Mouse (Mus musculus): ENCODE measurements around the gene 9130023H24Rik. TPM values are rescaled to one million over a fixed set of nuclear protein-coding genes. Genes with fewer than 3 reads are reported as not detected.
A peak's percentile ranks its signal among the peaks of the same experiment; 100 is the strongest.

9130023H24Rik gene
- polyA plus RNA-seq, 1 experiment from 2014 or later, result 6.5 TPM

GRCm38 (mm10) chr7:128248081-128249042 lies 10.5 kb upstream of the 9130023H24Rik start:
- DNase-seq (ENCODE audit: low spot score), result no peak
- no peak overlapping the region for H3K27ac ChIP-seq (ENCODE audit: low read length)
- peak overlapping the region; percentile 57 for H3K4me3 ChIP-seq (ENCODE audit: low read depth, low read length)
- ATAC-seq, result no peak
- H3K4me2 ChIP-seq (replicated peaks; ENCODE audit: low read depth, low read length), result peak overlapping the region; percentile 66
- whole genome bisulfite sequencing, result 63% methylated on average over 10 of the region's 10 CpGs
- no peaks in the 10 kb centered on the region for H3K27me3 ChIP-seq (replicated peaks; ENCODE audit: insufficient read depth, low read length)
- H3K4me1 ChIP-seq (ENCODE audit: insufficient read depth, low read depth, low read length), result peaks cover 6% of the 10 kb centered on the region; the same call in 1 of the 2 replicates
- peaks cover 19% of the 10 kb centered on the region; the same call in 1 of the 2 replicates for H3K36me3 ChIP-seq (ENCODE audit: insufficient read depth, low read length)
- H3K9me3 ChIP-seq (ENCODE audit: low read length), result no peaks in the 10 kb centered on the region
- peak overlapping the region; percentile 41 for H3K9ac ChIP-seq (replicated peaks; ENCODE audit: low read depth)
- no peak for TF ChIP-seq CTCF (IDR thresholded peaks at IDR 0.05)
- no peak for TF ChIP-seq EP300 (IDR thresholded peaks at IDR 0.05)

- peak overlapping the region; percentile 75 for H3K9ac ChIP-seq (replicated peaks; ENCODE audit: low read depth)
- ATAC-seq (peak; percentile 83), DNase-seq (ENCODE audit: low spot score) (peak; percentile 97)
- H3K4me3 ChIP-seq (ENCODE audit: low read depth, low read length), result peak overlapping the region; percentile 57
- under 1% methylated on average over 13 of the region's 13 CpGs for WGBS
- H3K36me3 ChIP-seq (ENCODE audit: insufficient read depth, low read length), result peaks cover 10% of the 10 kb centered on the region; the same call in 1 of the 2 replicates
- no peaks in the 10 kb centered on the region for H3K9me3 ChIP-seq (ENCODE audit: low read length)
- peak overlapping the region; percentile 66 for H3K4me2 ChIP-seq (replicated peaks; ENCODE audit: low read depth, low read length)
- H3K4me1 ChIP-seq (ENCODE audit: insufficient read depth, low read depth, low read length), result peaks cover 6% of the 10 kb centered on the region; the same call in 1 of the 2 replicates
- H3K27me3 ChIP-seq (replicated peaks; ENCODE audit: insufficient read depth, low read length), result no peaks in the 10 kb centered on the region
- peak overlapping the region; percentile 91 for H3K27ac ChIP-seq (ENCODE audit: low read length)
- TF ChIP-seq EP300 (IDR thresholded peaks at IDR 0.05) (0 out of 2 replicates have a peak, but pooled peaks have one; percentile 27), CTCF (IDR thresholded peaks at IDR 0.05) (peak; percentile 83)
These were observed 9.6 kb upstream of the 9130023H24Rik start for GRCm38 (mm10) chr7:128247443-128247842.

GRCm38 (mm10) chr7:128246496-128247391 lies 8.9 kb upstream of the 9130023H24Rik start, which contains the start of gene Tgfb1i1:
Gene Tgfb1i1, plus strand, starts transcription at chr7:128246812.
- DNase-seq (ENCODE audit: low spot score), result peak; percentile 92

GRCm38 (mm10) chr7:128245547-128245946 lies 7.7 kb upstream of the 9130023H24Rik start:
- Histone ChIP-seq H3K9me3 (ENCODE audit: low read length) (no peaks in the 10 kb centered on the region), H3K36me3 (ENCODE audit: insufficient read depth, low read length) (peaks cover 15% of the 10 kb centered on the region; the same call in 1 of the 2 replicates), H3K4me1 (ENCODE audit: insufficient read depth, low read depth, low read length) (peaks cover 6% of the 10 kb centered on the region; the same call in 1 of the 2 replicates), H3K4me2 (replicated peaks; ENCODE audit: low read depth, low read length) (no peak overlapping the region; the same call in 1 of the 2 replicates), H3K4me3 (ENCODE audit: low read depth, low read length) (no peak overlapping the region), H3K27me3 (replicated peaks; ENCODE audit: insufficient read depth, low read length) (no peaks in the 10 kb centered on the region), H3K9ac (replicated peaks; ENCODE audit: low read depth) (no peak overlapping the region), H3K27ac (ENCODE audit: low read length) (peak overlapping the region; percentile 91)
- TF ChIP-seq CTCF (IDR thresholded peaks at IDR 0.05) (no peak), EP300 (IDR thresholded peaks at IDR 0.05) (no peak)
- ATAC-seq (no peak), DNase-seq (ENCODE audit: low spot score) (no peak)
- WGBS, result 88% methylated on average over 4 of the region's 4 CpGs

More at GRCm38 (mm10) chr7:128246496-128247391, 8.9 kb upstream of the 9130023H24Rik start, which contains the start of gene Tgfb1i1:
- peaks cover 10% of the 10 kb centered on the region; the same call in 1 of the 2 replicates for H3K36me3 ChIP-seq (ENCODE audit: insufficient read depth, low read length)
- peak within 1 kb of the TSS; percentile 57 for H3K4me3 ChIP-seq (ENCODE audit: low read depth, low read length)
- H3K27ac ChIP-seq (ENCODE audit: low read length), result peak within 1 kb of the TSS; percentile 91
- TF ChIP-seq CTCF (IDR thresholded peaks at IDR 0.05) (no peak), EP300 (IDR thresholded peaks at IDR 0.05) (no peak)
- no peaks in the 10 kb centered on the region for H3K9me3 ChIP-seq (ENCODE audit: low read length)
- peaks cover 6% of the 10 kb centered on the region; the same call in 1 of the 2 replicates for H3K4me1 ChIP-seq (ENCODE audit: insufficient read depth, low read depth, low read length)
- ATAC-seq, result peak; percentile 89
- H3K4me2 ChIP-seq (replicated peaks; ENCODE audit: low read depth, low read length), result peak within 1 kb of the TSS; percentile 66
- peak within 1 kb of the TSS; percentile 75 for H3K9ac ChIP-seq (replicated peaks; ENCODE audit: low read depth)
- H3K27me3 ChIP-seq (replicated peaks; ENCODE audit: insufficient read depth, low read length), result no peaks in the 10 kb centered on the region
- 4% methylated on average over 19 of the region's 30 CpGs for WGBS

GRCm38 (mm10) chr7:128244410-128245025 lies 6.7 kb upstream of the 9130023H24Rik start:
- no peak overlapping the region for H3K9ac ChIP-seq (replicated peaks; ENCODE audit: low read depth)
- DNase-seq (ENCODE audit: low spot score), result no peak
- peaks cover 6% of the 10 kb centered on the region; the same call in 1 of the 2 replicates for H3K4me1 ChIP-seq (ENCODE audit: insufficient read depth, low read depth, low read length)
- 92% methylated on average over 18 of the region's 18 CpGs for WGBS
- H3K36me3 ChIP-seq (ENCODE audit: insufficient read depth, low read length), result peaks cover 15% of the 10 kb centered on the region
- no peak overlapping the region for H3K4me3 ChIP-seq (ENCODE audit: low read depth, low read length)
- H3K27ac ChIP-seq (ENCODE audit: low read length), result no peak overlapping the region
- no peak for ATAC-seq
- H3K9me3 ChIP-seq (ENCODE audit: low read length), result no peaks in the 10 kb centered on the region
- TF ChIP-seq CTCF (IDR thresholded peaks at IDR 0.05) (no peak), EP300 (IDR thresholded peaks at IDR 0.05) (no peak)
- no peaks in the 10 kb centered on the region for H3K27me3 ChIP-seq (replicated peaks; ENCODE audit: insufficient read depth, low read length)
- H3K4me2 ChIP-seq (replicated peaks; ENCODE audit: low read depth, low read length), result no peak overlapping the region
